Mouse (Mus musculus) heart, postnatal 0 days (tissue): ENCODE results near the gene Fzd10.

ENCODE experiments used
- CTCF ChIP-seq: IDR thresholded peaks from 2 replicates; pipeline ENCODE4 v1.5.1; 2016; ENCODE audit warnings: antibody characterized with exemption, control low read depth, low read depth
- EP300 ChIP-seq: IDR thresholded peaks from 2 replicates; pipeline ENCODE4 v1.6.1; 2016; ENCODE audit warnings: antibody characterized with exemption, low read depth

- no peak for TF ChIP-seq CTCF
- no peak for TF ChIP-seq EP300
These were observed 1.8 kb upstream of the Fzd10 start for GRCm38 (mm10) chr5:128598760-128599364.
